Mouse (Mus musculus) spleen, adult 2 months (tissue): Measurements from ENCODE around the gene Pdcd11. TPM values are rescaled to one million over a fixed set of nuclear protein-coding genes. Genes with fewer than 3 reads are reported as not detected.

Experiments used
- DNase-seq, 2 experiments: peaks; one replicate each; pipeline versions ENCODE4 v3.0.0 to v3.0.0-alpha.2; 2012 to 2021; ENCODE audit warnings: low spot score in 2 of 2, low read depth in 1 of 2
- H3K27ac ChIP-seq: fragments of 200-500 bp; 2 replicates; pipeline ENCODE4 v1.5.1; 2012; ENCODE audit warnings: low read length, inconsistent platforms; ENCODE audit not compliant: insufficient read depth
- H3K27me3 ChIP-seq: fragments of 200-500 bp; 2 replicates; pipeline ENCODE4 v1.6.1; 2012; ENCODE audit warnings: mild to moderate bottlenecking, moderate library complexity, low read length, inconsistent platforms; ENCODE audit not compliant: control insufficient read depth, insufficient read depth
- H3K36me3 ChIP-seq: fragments of 200-500 bp; 2 replicates; pipeline ENCODE4 v1.6.1; 2012; ENCODE audit warnings: mild to moderate bottlenecking, low read length, inconsistent platforms; ENCODE audit not compliant: control insufficient read depth, insufficient read depth
- H3K4me1 ChIP-seq: fragments of 200-500 bp; 2 replicates; pipeline ENCODE4 v1.6.1; 2011; ENCODE audit warnings: inconsistent platforms; ENCODE audit not compliant: control insufficient read depth, insufficient read depth, insufficient read length
- H3K4me3 ChIP-seq: fragments of 200-500 bp; 2 replicates; pipeline ENCODE4 v1.5.1; 2011; ENCODE audit warnings: mild to moderate bottlenecking, inconsistent platforms; ENCODE audit not compliant: insufficient read depth, insufficient read length; ENCODE audit errors: extremely low read depth
- CTCF ChIP-seq: fragments of 200-500 bp; IDR thresholded peaks from 2 replicates; pipeline ENCODE4 v1.5.1; 2011; ENCODE audit warnings: mild to moderate bottlenecking, inconsistent platforms; ENCODE audit not compliant: insufficient read depth, insufficient read length, insufficient replicate concordance; ENCODE audit errors: extremely low read depth
- POLR2A ChIP-seq: fragments of 200-500 bp; IDR thresholded peaks from 2 replicates; pipeline ENCODE4 v1.6.1; 2011; ENCODE audit warnings: low read depth, low read length, inconsistent platforms
- WGBS: fragments of 180-500 bp; shearing (Covaris S2); methylation state at CpG from one replicate; pipeline ENCODE4 v1.1.7; 2018; 5-methylcytosine and 5-hydroxymethylcytosine counted together
- polyA plus RNA-seq: library from polyadenylated mRNA; depleted of rRNA; stranded (reverse); fragments of >200 nt; gene quantifications from 2 replicates; pipeline ENCODE4 v1.2.3, GENCODE M21; 2012; rRNA removed

The Pdcd11 gene
- polyA plus RNA-seq, 1 experiment: 9.6 TPM

GRCm38 (mm10) chr19:47176916-47177505 is 86.4 kb downstream of the Pdcd11 start:
- DNase-seq: no peak
- 84% methylated on average over 2 of the region's 2 CpGs for WGBS
- TF ChIP-seq CTCF: no peak
- TF ChIP-seq POLR2A: no peak
- no peaks in the 10 kb centered on the region for H3K36me3 ChIP-seq
- H3K4me1 ChIP-seq: peaks cover 4% of the 10 kb centered on the region
- peaks cover 22% of the 10 kb centered on the region for H3K27me3 ChIP-seq
- H3K4me3 ChIP-seq: no peak overlapping the region
- H3K27ac ChIP-seq: no peak overlapping the region

- Histone ChIP-seq H3K4me1 (peaks cover 4% of the 10 kb centered on the region), H3K4me3 (no peak overlapping the region), H3K36me3 (no peaks in the 10 kb centered on the region), H3K27me3 (peaks cover 23% of the 10 kb centered on the region), H3K27ac (no peak overlapping the region)
- TF ChIP-seq POLR2A (no peak), CTCF (no peak)
- 34% methylated on average over 10 of the region's 10 CpGs for WGBS
- DNase-seq: no peak
These were observed 87.4 kb downstream of the Pdcd11 start for GRCm38 (mm10) chr19:47178001-47178400.

- no peak within 1 kb of the TSS for H3K27ac ChIP-seq
- under 1% methylated on average over 96 of the region's 98 CpGs for WGBS
- H3K36me3 ChIP-seq: no peaks in the 10 kb centered on the region
- peak within 1 kb of the TSS; percentile 50 for H3K4me3 ChIP-seq
- peaks cover 23% of the 10 kb centered on the region for H3K27me3 ChIP-seq
- no peak for DNase-seq
- H3K4me1 ChIP-seq: peaks cover 4% of the 10 kb centered on the region
- TF ChIP-seq POLR2A (no peak), CTCF (no peak)
These were observed 88.1 kb downstream of the Pdcd11 start, which contains the start of gene Neurl1a for GRCm38 (mm10) chr19:47178431-47179271. Neurl1a (plus strand) TSS chr19:47178820.

GRCm38 (mm10) chr19:47179272-47179809 is 88.8 kb downstream of the Pdcd11 start:
- TF ChIP-seq POLR2A: no peak
- TF ChIP-seq CTCF: no peak
- peaks cover 23% of the 10 kb centered on the region for H3K27me3 ChIP-seq
- peak overlapping the region; percentile 35; the same call in 1 of the 2 replicates for H3K4me3 ChIP-seq
- WGBS: 4% methylated on average over 41 of the region's 42 CpGs
- no peak overlapping the region for H3K27ac ChIP-seq
- peaks cover 4% of the 10 kb centered on the region for H3K4me1 ChIP-seq
- no peaks in the 10 kb centered on the region for H3K36me3 ChIP-seq
- no peak for DNase-seq

GRCm38 (mm10) chr19:47180011-47180410 is 89.4 kb downstream of the Pdcd11 start:
- TF ChIP-seq CTCF (no peak), POLR2A (no peak)
- 51% methylated on average over 8 of the region's 8 CpGs for WGBS
- H3K36me3 ChIP-seq: no peaks in the 10 kb centered on the region
- peaks cover 4% of the 10 kb centered on the region for H3K4me1 ChIP-seq
- H3K4me3 ChIP-seq: no peak overlapping the region
- no peak overlapping the region for H3K27ac ChIP-seq
- no peak for DNase-seq
- peaks cover 23% of the 10 kb centered on the region for H3K27me3 ChIP-seq

Other genes starting within 250 kb of the Pdcd11 start
- gene Ina, start 76.1 kb upstream of the Pdcd11 start, polyA plus RNA-seq: 0.02 TPM in 1 of 2 replicates, not detected in the other
- gene Nt5c2, start 75.6 kb upstream of the Pdcd11 start, polyA plus RNA-seq: 10.2 and 11.1 TPM in 2 replicates
- 4.8 and 8.8 TPM in 2 replicates for gene Pcgf6, start 39.9 kb upstream of the Pdcd11 start, polyA plus RNA-seq
- 2.4 and 3.1 TPM in 2 replicates for gene Taf5, start 23.0 kb upstream of the Pdcd11 start, polyA plus RNA-seq
- 11.9 and 13.9 TPM in 2 replicates for gene Usmg5, start 121 bp upstream of the Pdcd11 start, polyA plus RNA-seq
- 46.0 and 53.8 TPM in 2 replicates for gene Calhm2, start 47.5 kb downstream of the Pdcd11 start, polyA plus RNA-seq
- 0.20 TPM in 1 of 2 replicates, not detected in the other for gene Calhm1, start 53.5 kb downstream of the Pdcd11 start, polyA plus RNA-seq
- gene Calhm3, start 67.0 kb downstream of the Pdcd11 start, polyA plus RNA-seq: not detected in 2 replicates
- gene Neurl1a, start 88.1 kb downstream of the Pdcd11 start, polyA plus RNA-seq: 2.6 and 3.1 TPM in 2 replicates